Mouse (Mus musculus) T-helper 1 cell (primary cell): ENCODE measurements around the gene Mapk1ip1.

Experiments
- in situ Hi-C: fragments of 300-600 bp; cut with MboI, MseI; formaldehyde crosslinking; loops from one replicate; pipeline ENCODE4 v1.15.1; 2025; ENCODE audit warnings: high pct_unique_total_duplicates

Gene Mapk1ip1

GRCm38 (mm10) chr7:138840594-138841021, 5.5 kb downstream of the Mapk1ip1 start:
- in situ Hi-C loops: loop anchor here (5.0 kb wide), 1 partner anchor 82 kb away; no protein-coding TSS in a partner anchor

DNA sequence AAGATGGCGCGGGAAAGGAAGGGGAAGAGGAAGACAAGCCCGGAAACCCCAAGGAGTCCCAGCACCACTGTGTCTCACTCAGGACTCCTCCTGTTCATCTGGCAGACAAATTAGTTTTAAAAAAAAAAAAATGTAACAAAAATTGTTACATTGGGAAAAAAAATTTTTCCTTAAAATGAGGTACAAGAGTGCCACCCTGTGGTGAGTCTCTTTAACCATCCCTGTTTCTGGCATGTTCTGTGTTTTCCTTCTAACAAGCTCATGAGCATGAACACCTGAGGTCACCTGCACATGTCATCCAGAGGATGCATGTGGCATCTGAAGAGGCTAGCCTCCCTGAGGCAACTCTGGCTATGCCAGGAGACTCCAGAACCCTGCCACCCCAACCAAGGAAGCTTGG, 11.0 kb downstream of the Mapk1ip1 start:
- in situ Hi-C loops: no loop called here

GRCm38 (mm10) chr7:138827812-138828211, 18.3 kb downstream of the Mapk1ip1 start:
- in situ Hi-C loops: no loop called here

GRCm38 (mm10) chr7:138824995-138825756, 20.9 kb downstream of the Mapk1ip1 start:
- in situ Hi-C loops: loop anchor here (5.0 kb wide), 1 partner anchor 1353 kb away; no protein-coding TSS in a partner anchor

GRCm38 (mm10) chr7:138824423-138824822, 21.6 kb downstream of the Mapk1ip1 start:
- in situ Hi-C loops: loop anchor here (5.0 kb wide), 1 partner anchor 1352 kb away; no protein-coding TSS in a partner anchor

GRCm38 (mm10) chr7:138818314-138818713, 27.8 kb downstream of the Mapk1ip1 start:
- in situ Hi-C loops: no loop called here

DNA sequence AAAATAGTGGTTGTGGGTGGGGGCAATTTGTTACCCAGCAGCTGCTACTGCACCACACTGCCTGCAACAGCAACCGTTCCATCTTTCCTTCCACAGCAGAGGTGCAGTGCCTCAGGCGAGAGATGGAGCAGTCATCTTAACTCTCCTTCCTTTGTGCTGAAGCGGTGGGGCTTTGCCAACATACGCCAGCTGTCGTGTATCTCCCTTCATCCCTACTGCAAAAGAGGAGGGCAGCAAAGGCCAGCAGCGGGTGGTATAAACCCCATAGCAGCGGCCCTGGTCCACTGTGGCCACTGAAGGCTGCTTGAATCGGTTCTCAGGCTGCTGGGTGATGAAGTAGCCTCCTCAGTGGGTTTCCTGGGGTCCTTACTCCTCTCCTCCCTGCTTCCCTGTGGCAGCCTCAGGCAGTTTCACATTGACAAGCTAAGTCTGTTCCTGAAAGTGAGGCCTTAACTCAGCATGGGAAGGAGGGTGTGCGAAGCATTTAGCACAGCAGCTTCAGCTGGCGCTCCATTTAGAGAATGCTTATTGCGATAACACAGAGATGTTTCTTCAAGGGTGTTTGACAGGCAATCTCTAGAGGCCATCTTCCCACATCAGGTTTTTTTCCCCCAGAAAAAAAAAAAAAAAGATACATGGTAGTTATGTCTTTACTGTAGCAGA, 32.7 kb downstream of the Mapk1ip1 start:
- in situ Hi-C loops: no loop called here

GRCm38 (mm10) chr7:138807146-138807545, 38.9 kb downstream of the Mapk1ip1 start:
- in situ Hi-C loops: no loop called here

GRCm38 (mm10) chr7:138803386-138803785, 42.7 kb downstream of the Mapk1ip1 start:
- in situ Hi-C loops: no loop called here

DNA sequence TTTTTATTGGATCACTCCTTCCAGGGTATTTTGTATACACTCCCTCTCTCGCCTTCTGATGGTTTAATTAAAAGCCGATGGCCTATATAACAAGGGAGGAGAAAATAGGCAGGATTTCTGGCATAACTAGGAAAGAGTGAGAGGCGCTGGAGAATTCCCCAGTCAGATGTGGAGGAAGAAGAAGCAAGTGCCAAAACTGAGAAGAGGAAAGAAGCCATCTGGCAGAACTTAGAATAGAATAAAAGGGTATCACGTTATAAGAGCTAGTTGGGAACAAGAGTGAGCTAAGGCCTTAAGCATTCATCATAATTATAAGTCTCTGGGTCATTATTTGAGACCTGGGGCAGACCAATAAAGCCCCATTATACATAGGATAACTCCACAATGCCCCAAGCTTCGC, 58.0 kb downstream of the Mapk1ip1 start:
- in situ Hi-C loops: no loop called here
